Mouse (Mus musculus) brain, embryonic 18.5 days (tissue): ENCODE measurements around the gene Vmn2r11.
"Not testable (repeated sequence)": the region's sequence is repeated elsewhere in the genome, so short reads cannot be mapped to it uniquely, and the experiment has no call there.

Experiments
- DNase-seq: peaks from one replicate; pipeline ENCODE4 v3.0.0-alpha.2; 2012; ENCODE audit warnings: low read depth, low spot score

Vmn2r11 gene

DNA sequence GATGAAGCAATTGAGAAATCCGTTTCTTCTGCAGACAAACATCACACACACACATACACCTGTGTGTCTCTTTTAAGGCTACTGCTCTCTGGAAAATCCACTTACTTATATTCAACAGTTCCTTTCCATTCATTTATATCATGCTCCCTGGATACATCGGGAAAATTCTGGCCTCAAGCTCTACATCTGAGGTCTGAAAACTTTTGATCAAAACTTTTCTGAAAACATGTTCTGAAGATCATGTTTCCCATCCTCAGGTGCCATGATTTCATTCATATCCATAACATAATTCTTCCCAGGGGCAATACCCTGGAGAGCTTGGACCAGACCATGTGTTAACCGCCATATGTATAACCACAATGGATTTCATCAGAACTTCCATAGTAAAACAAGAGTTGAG is at the start of gene Vmn2r11:
TSS of gene Vmn2r11 (minus strand) at position 101 of the 400 bp plus-strand sequence.
- DNase-seq: not testable (repeated sequence)

- not testable (repeated sequence) for DNase-seq
These were observed 38.5 kb upstream of the Vmn2r11 start, which contains the start of gene Vmn2r12 for GRCm38 (mm10) chr5:109097850-109098249. TSS of gene Vmn2r12 (minus strand) at chr5:109097950.

DNA sequence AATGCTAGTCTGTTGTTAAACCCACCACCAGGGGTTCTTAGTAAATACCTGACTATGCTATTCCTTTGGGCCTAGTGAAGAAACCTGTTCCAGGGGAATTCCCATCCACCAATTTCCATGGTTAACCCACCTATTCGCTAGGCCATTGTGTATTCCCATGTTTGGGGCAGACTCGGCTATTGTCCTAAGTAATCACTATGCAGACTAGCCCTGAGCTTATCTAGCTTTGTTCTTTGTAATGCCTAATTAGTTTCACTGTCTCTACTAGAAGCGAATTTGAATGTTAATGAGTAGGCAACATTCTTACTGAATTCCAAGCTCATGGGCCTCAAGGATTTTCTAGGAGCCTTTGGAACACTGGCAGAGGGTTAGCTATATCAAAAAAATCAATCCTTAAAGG is 37.1 kb upstream of the Vmn2r11 start:
- not testable (repeated sequence) for DNase-seq

- not testable (repeated sequence) for DNase-seq
These were observed 12.6 kb upstream of the Vmn2r11 start for GRCm38 (mm10) chr5:109072016-109072415.

GRCm38 (mm10) chr5:109055286-109055685 is 4.1 kb downstream of the Vmn2r11 start:
- DNase-seq: no peak

DNA sequence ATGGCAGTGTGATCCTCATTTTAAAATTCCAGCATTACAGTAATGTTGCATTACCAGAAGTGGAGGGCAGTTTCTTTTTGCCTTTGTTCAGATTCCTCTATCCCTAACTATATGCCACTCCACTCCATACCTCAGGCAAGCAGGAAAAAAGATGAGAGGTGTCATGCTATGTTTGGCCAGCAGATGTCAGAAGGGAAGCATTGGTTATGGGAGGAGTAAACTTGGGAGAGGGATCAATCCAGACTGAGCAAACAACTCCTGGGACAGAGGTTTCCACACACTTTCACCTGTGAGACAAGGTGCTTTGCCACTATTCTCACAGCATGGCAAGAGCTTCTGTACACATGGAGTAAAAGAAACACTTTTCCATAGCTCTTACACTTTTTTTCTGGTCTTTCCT is 26.8 kb downstream of the Vmn2r11 start:
- no peak for DNase-seq

GRCm38 (mm10) chr5:109006427-109006826 is 52.9 kb downstream of the Vmn2r11 start, which contains the start of gene Vmn2r10:
TSS of gene Vmn2r10 (minus strand) at chr5:109006527.
- DNase-seq: not testable (repeated sequence)
